Mouse (Mus musculus) heart, postnatal 10 days (tissue): ENCODE measurements around the gene Gm29797. TPM values are rescaled to one million over a fixed set of nuclear protein-coding genes. Genes with fewer than 3 reads are reported as not detected.
A peak's percentile ranks its signal among the peaks of the same experiment; 100 is the strongest.

ENCODE experiments used
- DNase-seq, 2 experiments: peaks; one replicate each; pipeline ENCODE4 v3.0.0; 2021
- intact Hi-C: fragments of 180-260 bp; cut with DNase I; formaldehyde crosslinking; loops from one replicate; pipeline ENCODE4 v1.15.1; 2025
- total RNA-seq, 2 experiments: library from RNA; stranded (reverse); gene quantifications; 2 replicates each; pipeline ENCODE4 v1.2.3; 2021

Gm29797 gene
- total RNA-seq, result not detected

DNA sequence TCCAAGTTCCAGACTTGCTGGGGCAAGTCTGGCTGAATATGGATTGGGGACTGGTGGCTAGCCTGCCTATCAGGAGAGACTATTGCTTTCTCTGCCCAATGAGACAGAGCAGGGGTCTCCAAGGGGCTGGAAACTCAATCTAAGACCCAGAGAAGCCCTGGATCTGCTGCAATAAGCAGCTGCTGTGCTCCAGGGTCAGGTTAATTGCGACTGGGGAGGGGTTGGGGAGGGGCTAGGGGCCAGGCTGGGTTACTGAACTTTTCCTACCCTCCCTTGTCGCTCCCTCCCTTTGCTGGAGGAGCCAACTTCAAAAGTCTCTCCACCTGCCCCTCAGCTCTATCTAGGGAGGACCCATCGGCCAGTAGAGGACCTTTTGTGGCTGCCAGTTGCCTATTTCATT lies at the start of gene Gm29797:
Gm29797 (plus strand) TSS at position 301 of the 400 bp plus-strand sequence.
- intact Hi-C loops, result no loop called here
- DNase-seq, result no peak

DNA sequence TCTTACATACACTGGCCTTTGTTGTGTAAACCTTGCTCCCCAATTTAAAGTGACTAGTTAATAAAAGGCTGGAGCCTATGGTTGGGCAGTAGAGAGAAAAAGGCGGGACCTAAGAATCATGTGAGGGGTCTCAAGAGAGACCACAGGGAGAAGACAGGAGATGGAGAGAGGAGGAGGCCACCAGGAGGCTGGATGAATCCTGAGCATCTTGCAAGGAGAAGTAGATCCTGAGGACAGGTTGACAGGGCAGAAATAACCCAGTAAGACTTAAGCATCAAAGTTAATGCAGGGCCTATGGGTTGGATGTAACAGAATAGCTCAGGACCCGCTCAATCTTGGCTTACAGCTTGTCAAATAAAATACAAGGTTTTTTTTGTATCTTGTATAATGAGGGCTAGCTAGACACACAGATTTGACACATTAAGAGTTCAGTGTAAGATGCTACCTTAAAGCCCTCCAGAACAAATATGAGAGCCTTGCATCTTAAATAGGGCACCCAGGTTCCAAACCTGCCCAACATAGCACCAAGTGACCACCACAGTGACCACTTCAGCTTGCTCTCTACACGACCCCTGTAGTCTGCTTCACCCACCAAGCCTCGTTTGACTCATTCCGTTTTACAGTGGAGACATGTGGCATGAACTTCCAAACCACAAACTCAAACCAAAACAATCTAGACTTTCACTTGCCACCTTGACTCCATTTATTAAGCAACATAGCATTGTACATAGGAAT lies 37.9 kb upstream of the Gm29797 start:
- intact Hi-C loops, result no loop called here
- DNase-seq, result no peak

DNA sequence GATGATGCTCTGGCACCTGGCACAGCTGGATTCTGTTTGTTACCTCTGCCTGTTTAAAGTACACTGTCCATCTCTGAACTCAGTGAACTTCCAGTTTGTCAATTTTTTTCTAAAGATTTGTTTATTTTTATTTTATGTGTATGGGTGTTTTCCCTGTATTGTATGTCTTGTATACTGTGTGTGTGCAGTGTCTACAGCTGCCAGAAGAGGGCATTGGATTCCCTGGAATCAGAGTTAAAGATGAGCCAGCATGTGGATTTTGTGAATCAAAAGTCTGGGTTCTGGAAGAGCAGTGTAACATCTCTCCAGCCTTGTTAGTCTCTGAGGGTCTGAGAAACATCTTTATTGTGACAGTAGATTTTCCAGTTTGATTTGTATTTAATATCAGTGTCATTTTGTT lies 33.4 kb upstream of the Gm29797 start:
- intact Hi-C loops, result loop anchor here (2.0 kb wide), 2 partner anchors 35 to 55 kb away; no protein-coding TSS in a partner anchor
- peak; percentile 14 to 41 for DNase-seq

DNA sequence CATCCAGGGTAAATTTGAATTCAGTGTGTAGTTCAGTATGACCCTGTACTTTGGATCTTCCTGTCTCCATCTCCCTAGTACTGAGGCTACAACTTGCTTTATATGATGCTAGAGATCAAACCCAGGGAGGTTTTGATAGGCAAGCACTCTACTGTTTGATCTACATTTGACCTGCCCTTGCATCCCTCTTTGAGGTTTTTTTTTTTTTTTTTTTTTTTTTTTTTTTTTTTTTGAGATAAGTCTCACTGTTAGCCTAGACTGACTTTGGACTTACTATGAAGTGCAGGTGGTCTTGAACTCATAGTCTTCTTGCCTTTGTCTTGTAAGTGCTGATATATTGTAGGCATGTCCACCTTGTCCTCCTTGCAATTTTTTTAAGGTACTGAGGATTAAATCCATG lies 28.4 kb upstream of the Gm29797 start:
- DNase-seq, result no peak
- intact Hi-C loops, result no loop called here

DNA sequence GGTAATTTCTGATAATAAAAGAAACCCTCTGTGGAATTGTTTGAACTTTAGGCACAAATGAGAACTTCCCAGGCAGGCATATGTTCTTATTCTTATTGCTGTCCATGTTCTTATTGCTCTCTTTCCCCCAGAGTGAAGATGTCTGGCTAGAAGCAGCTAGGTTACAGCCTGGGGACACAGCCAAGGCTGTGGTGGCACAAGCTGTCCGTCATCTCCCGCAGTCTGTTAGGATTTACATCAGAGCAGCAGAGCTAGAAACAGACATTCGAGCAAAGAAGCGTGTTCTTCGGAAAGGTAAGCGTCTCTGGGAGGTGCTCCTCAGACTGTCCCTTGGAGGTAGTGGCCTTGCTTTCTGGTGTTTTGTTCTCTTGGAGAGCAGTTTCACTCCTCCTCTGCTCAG lies 24.2 kb upstream of the Gm29797 start:
- DNase-seq, result no peak
- intact Hi-C loops, result no loop called here

DNA sequence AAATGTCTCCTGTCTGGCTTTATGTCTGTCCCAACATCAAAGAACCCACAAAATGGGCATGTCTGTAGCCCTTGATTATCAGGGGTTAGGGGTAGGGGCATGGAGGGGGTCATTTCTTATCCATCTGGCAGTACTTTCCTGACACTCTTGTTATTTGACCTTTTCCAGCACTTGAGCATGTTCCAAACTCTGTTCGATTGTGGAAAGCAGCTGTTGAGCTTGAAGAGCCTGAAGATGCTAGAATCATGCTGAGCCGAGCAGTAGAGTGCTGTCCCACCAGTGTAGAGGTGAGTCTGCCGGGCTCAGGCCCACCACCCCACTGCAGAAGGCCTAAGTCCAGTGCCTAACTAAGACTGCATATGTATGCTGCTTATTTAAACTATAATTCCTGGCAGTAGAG lies 21.0 kb upstream of the Gm29797 start:
- no peak for DNase-seq
- intact Hi-C loops, result no loop called here

DNA sequence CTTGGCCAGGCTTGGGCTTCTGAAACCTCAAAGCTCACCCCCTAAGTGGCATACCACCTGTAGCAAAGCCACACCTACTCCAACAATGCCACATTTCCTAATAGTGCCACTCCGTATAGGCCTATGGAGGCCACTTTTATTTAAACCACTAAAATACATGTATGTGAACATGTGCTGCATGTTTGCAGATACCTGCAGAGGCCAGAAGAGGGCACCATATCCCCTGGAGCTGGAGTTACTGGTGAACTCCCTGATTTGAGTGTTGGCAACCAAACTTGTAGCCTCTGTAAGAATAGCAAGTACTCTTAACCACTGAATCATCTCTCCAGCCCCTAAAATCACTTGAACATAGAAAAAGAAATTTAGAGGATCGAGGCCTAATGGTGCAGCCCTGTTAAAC lies 12.5 kb upstream of the Gm29797 start:
- intact Hi-C loops, result loop anchor here (2.0 kb wide), 1 partner anchor 34 kb away; no protein-coding TSS in a partner anchor
- peak; percentile 39 to 64 for DNase-seq

DNA sequence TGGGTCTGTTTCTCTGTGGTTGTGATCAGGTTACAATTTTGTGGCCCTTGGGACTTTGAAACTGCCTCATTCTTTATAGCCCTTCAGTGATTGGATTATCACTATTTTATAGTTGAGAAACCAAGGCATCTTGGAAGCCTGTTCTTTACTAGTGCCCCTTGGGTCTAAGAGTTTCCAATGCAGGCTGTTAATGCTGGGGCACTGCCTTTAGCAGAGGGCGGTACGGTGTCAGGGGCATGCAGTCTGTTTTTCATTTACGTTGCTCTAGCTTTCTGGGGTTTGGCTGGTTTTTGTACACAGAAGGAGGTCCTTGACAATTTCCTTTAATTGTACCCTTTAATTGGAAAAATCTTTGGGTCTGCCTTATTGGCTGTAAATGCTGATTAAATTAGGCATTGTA lies 11.2 kb upstream of the Gm29797 start:
- DNase-seq, result no peak
- intact Hi-C loops, result loop anchor here (2.0 kb wide), 1 partner anchor 33 kb away; no protein-coding TSS in a partner anchor

DNA sequence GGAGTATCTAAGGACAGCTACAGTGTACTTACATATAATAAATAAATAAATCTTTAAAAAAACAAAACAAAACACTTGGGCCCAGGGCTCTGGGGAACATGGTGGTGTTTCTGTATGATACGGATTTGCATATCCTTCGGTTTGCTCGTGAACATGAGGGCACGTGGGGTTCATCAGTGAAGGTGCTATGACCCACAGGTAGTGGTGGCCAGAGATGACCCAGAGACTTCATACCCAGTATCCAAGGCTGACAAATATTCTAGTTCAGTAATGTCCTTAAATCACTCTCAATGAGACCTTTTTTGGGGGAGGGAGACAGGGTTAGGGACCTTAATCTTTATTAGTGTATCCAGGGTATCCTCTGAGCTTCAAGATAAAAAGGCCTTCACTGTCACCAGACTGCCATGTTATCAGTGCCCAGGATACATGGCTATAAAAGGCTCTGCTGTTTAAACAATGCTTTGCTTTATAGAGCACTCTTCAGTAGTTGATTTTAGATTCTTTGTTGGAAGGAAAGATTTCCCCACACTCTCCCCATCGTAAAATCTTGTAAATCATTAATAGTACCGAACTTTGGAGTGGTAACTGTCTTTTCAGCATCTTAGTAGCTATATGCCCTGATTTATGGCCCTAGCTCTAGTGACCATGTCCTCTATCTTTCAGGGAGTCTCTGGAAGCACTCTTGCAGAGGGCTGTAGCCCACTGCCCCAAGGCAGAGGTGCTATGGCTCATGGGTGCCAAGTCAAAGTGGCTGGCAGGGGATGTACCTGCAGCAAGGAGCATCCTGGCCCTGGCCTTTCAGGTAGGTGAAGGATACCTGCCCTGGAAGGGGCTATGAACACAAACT lies 10.0 kb upstream of the Gm29797 start:
- no peak for DNase-seq
- intact Hi-C loops, result no loop called here

DNA sequence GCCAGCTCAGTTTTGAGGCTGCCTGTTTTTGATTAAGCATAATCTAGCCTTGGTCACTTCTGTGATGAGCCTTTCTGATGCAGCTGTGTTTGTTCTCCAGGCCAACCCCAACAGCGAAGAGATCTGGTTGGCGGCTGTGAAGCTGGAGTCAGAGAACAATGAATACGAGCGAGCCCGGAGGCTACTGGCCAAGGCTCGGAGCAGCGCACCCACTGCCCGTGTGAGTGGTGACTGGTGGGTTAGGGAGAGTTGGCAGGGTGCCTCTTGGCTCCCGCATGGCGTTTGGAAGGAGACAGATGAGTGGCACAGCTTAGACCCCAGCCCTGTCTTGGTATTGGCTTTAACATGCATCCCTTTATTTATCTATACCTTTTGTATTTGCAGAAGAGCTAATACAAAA lies 7.9 kb upstream of the Gm29797 start:
- intact Hi-C loops, result no loop called here
- DNase-seq, result no peak

DNA sequence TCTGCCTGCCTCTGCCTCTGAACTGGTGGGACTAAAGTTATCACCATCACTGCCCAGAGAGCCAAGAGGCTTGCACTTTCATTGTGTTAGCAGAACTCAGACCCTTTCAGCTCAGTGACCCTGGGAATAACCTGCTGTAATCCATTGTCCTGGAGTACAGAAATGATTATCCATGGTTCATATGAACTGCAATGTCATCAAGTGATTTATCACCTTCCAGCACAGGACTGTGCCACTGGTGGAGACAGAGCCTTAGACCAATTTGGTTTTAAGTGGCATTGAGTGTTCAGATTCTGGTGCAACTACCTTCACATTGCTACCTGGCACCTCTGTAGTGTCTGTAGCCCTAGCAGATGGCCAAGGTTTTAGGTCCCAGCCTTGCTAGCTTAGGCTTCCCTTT lies 3.8 kb upstream of the Gm29797 start:
- no peak for DNase-seq
- intact Hi-C loops, result no loop called here

DNA sequence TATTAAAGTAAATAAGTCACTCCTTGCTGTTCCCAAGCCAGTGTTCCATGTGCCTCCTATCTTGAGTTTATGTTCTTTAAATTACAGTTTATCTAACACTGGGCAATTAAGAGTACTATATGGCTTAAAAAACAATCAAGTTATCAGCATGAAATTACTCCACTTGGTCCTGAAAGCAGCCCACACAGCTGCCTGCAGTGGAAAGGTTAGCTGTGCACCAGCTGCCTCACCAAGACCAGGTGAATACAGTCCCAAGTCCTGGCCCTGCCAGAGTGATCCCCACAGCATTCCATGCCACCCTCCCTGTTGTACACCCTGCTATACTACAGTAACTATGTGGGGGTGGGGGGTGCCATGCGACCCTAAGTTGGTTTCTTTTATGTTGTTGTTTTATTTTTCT lies 3.3 kb upstream of the Gm29797 start:
- DNase-seq, result no peak
- intact Hi-C loops, result no loop called here

DNA sequence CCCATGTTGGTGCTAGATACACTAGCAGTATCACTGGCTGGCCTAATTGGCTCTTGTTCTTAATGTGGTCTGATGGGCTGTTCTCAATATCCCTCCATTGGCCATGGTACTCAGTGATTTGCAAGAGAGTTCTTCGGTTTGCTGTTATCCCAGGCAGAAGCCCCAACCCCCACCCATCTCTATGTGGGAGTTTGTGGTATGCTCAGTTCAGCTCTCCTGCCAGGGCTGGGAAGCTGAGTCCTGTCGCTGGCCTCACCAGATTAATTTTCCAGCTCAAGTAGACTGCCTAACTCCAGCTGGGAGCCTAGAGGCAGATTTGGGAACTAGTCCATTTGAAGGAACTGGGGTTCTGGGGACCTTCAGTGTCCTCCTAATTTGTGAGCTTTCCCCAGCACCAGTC lies 607 bp downstream of the Gm29797 start:
- intact Hi-C loops, result no loop called here
- DNase-seq, result no peak

DNA sequence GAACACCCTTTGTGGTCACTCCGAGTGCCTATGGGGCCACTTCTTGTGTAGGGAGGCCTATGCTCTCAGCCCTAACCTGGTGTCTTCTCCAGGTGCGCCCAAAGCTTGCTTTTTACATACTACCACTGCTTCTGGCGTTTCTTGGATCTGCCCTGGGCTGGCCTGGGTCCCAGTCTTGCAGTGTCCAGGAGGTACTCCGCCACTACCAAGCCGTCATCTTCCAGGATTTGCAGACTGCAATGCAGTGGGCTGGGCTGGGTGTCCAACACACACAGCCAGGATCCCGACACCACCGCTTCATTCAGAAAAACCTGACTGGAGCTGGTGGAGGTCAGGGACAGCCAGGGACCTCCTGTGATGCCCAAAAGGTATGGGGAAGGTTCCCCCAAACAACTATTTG lies 1.7 kb downstream of the Gm29797 start:
- no peak for DNase-seq
- intact Hi-C loops, result loop anchor here (2.0 kb wide), 2 partner anchors 36 to 48 kb away; no protein-coding TSS in a partner anchor

DNA sequence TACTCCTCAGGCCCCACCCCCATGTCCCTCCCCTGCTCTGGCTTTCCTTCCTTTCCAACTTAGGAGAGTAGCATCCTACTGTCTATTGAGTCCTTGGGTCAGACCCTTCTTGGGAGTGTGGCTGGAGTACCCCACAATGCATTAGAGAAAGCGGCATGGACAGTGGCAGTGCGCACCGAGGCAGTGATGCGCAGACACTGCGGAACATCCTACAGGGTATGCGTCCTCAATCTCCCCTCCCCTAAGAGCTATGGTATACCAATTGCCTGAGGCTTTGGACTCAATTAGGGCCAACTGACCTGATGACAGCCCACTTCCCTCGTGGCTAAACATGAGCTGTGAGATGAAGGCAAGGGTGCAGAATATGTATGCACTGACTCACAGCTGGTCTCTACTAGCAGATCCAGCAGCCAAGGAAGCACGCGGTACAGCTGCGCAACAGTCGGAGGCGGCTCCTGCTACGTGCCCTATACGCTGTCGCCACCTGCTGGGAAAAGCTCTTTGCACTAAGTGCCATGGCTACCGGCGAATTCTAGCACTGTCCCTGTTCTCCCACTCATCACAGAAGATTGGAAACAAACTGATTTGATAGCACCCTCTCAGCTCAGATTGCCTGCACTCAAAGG lies 2.2 kb downstream of the Gm29797 start:
- intact Hi-C loops, result loop anchor here (1.0 to 2.0 kb wide), 3 partner anchors 19 to 48 kb away; no protein-coding TSS in a partner anchor

DNA sequence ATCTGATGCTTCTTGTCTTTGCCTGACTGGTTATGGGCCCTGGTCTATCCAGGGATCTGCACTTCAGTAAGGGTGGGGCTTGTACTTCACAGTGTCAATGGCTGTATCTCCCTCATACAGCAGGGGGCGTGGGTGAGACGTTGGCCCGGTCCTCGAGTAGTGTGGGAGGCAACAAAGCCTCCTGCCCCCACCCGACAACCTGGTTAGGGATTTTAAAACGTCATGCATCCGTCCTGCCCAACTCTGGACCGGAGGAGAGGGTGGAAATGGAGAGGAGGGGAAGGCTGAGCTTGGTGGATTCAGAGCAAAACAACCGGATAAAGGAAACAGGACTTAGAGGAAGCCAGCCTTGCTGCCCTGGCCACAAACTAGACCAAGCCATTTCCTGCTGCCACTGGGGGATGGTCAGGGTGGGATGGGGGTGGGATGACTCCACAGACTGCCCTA lies 2.8 kb downstream of the Gm29797 start:
- intact Hi-C loops, result loop anchor here (1.0 to 2.0 kb wide), 3 partner anchors 19 to 47 kb away; no protein-coding TSS in a partner anchor
- DNase-seq, result peak; percentile 90 to 94

More for the DNA sequence above, 2.2 kb downstream of the Gm29797 start:
- peak; percentile 75 to 76 for DNase-seq

DNA sequence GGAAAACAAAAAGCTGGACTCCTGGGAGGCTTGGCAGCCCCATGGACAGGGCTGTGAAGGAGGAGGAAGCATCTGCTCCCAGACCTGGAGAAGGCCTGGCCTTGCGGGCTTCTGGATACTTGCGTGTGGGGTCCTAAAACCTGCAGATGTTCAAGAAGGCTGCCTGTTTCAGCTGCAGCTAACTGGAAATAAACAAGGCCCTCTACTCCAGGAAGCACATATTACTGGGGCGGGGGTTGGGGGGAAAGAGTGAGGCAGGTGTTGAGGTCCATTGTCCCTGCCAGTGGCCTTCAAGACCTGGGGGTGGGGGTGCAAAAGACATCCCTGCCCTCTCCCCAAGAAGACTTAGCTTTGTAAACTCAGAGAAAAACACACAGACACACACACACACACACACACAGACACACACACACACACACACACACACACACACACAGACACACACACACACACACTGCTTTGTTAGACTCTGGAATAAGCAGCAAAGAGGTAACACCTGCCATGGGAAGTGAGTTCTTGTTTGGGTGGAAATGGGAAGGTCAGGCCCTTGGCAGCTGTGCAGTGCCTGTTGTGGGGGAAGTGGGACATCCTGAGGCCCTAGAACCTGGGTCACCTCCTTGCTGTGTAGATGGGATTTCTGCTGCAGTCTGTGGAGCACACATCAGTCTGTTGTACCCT lies 5.9 kb downstream of the Gm29797 start:
- peak in 1 of 2 experiments; percentile 57 for DNase-seq
- intact Hi-C loops, result no loop called here

DNA sequence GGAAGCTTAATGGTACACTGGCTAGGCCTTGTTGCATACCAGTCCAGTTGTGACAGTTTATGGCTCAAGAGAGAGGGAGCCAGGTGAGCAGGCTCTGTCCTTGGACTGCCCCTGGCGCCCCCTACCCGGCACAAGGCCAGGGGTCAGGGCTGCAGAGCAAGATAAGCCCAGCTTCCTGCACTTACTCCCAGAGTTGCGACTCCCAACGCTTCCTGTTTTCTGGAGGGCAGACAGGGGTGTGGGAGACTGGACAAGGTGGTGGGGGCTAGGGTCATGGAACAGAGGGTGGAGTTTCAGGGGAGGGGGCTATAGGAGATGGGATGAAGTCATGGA lies 6.4 kb downstream of the Gm29797 start:
- intact Hi-C loops, result no loop called here
- peak; percentile 70 to 80 for DNase-seq

DNA sequence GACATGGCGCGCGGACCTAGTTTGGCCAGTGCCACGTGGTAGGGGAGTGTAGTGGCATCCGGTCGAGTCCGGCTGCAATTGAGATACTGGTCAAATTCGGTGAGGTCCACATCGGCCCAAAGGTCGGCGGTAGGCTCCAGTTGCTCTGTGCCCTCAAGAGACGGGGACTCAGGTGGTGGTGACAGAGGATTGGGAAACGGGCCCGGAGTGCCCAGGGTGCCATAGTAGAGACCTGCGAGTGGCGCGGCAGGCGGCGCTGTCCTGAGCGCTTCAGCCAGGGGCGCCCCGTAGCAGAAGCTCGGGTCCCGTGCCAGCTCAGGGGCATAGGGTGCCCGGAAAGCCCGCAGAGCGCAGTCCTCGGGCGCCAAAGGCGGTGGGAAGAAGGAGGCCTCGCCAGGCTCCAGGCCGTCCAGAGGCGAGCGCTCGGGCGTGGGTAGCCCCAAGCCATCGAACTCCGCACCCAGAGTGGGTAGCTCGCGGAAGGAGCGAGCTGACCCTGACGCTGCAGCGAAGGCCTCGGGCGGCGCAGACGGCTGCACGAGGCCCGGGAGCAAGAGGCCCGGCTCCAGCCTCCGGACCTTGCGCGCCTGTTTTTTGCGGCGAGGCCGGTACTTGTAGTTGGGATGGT lies 13.6 kb downstream of the Gm29797 start:
- intact Hi-C loops, result loop anchor here (10.0 kb wide), 1 partner anchor 276 kb away; no protein-coding TSS in a partner anchor
- DNase-seq, result no peak

DNA sequence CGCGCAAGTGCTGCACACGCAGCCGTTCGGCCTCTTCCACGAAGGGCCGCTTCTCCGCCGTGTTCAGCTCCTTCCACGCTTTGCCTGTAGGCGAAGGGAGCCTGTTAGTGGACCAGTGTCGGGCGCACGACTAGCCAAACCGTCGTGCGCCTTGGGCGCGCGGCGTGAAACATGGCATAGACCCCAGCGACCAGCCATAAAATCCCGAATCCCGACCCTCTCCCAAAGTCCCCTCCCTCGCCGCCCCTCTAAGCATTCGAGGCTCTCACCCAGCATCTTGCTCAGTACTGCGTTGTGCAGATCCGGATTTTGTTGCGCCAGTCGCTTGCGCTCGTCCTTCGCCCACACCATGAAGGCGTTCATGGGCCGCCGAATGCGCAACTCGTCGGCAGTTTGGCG lies 14.1 kb downstream of the Gm29797 start:
- no peak for DNase-seq
- intact Hi-C loops, result loop anchor here (10.0 kb wide), 1 partner anchor 276 kb away; no protein-coding TSS in a partner anchor
